Mouse (Mus musculus) lung, adult 2 months (tissue): ENCODE measurements at regions not wholly inside any gene's neighbourhood (a gene's known extent, or its start where the extent isn't known, plus 50 kb on each side); places are given as distances from the start of the nearest gene placed in this dataset.

Source experiments
- DNase-seq: peaks from one replicate; pipeline ENCODE4 v3.0.0; 2022
- H3K4me1 ChIP-seq: fragments of 200-500 bp; 2 replicates; pipeline ENCODE4 v1.6.1; 2011; ENCODE audit warnings: low read length; ENCODE audit not compliant: control insufficient read depth, insufficient read depth
- H3K4me3 ChIP-seq: fragments of 200-500 bp; replicated peaks from 2 replicates; pipeline ENCODE3; 2011; ENCODE audit warnings: low read depth, mild to moderate bottlenecking, control low read depth, low read length; ENCODE audit errors: extremely low read depth
- CTCF ChIP-seq: fragments of 200-500 bp; IDR thresholded peaks from 2 replicates; pipeline ENCODE4 v1.5.1; 2011; ENCODE audit warnings: mild to moderate bottlenecking, low read length, control low read depth; ENCODE audit not compliant: insufficient read depth
- POLR2A ChIP-seq: fragments of 200-500 bp; IDR thresholded peaks from 2 replicates; pipeline ENCODE4 v1.6.1; 2011; ENCODE audit warnings: low read depth, mild to moderate bottlenecking, control low read depth, low read length, borderline replicate concordance; ENCODE audit errors: extremely low read depth
- WGBS: fragments of 180-500 bp; shearing (Covaris S2); methylation state at CpG from one replicate; pipeline ENCODE4 v1.1.7; 2018; 5-methylcytosine and 5-hydroxymethylcytosine counted together

GRCm38 (mm10) chr2:174532671-174533363 lies 59.9 kb upstream of the Prelid3b start:
- Histone ChIP-seq H3K4me1 (no peaks in the 10 kb centered on the region), H3K4me3 (no peak overlapping the region)
- peak; percentile 11 for DNase-seq
- TF ChIP-seq CTCF (peak; percentile 85), POLR2A (no peak)
- WGBS: 38% methylated on average over 12 of the region's 12 CpGs

GRCm38 (mm10) chr2:174540717-174541116 lies 67.8 kb upstream of the Prelid3b start:
- H3K4me1 ChIP-seq: no peaks in the 10 kb centered on the region
- WGBS: 61% methylated on average over 5 of the region's 5 CpGs
- no peak for TF ChIP-seq POLR2A
- no peak for TF ChIP-seq CTCF
- no peak for DNase-seq
- H3K4me3 ChIP-seq: no peak overlapping the region

- H3K4me3 ChIP-seq: no peak overlapping the region
- TF ChIP-seq POLR2A: no peak
- TF ChIP-seq CTCF: peak; percentile 34; the same call in 1 of the 2 replicates
- H3K4me1 ChIP-seq: no peaks in the 10 kb centered on the region
- 90% methylated on average over 3 of the region's 3 CpGs for WGBS
- peak; percentile 18 for DNase-seq
Observed at GRCm38 (mm10) chr2:174547207-174547606, 74.3 kb upstream of the Prelid3b start.

GRCm38 (mm10) chr2:174547701-174548100 lies 74.8 kb upstream of the Prelid3b start:
- Histone ChIP-seq H3K4me1 (no peaks in the 10 kb centered on the region), H3K4me3 (no peak overlapping the region)
- no peak for DNase-seq
- TF ChIP-seq POLR2A (no peak), CTCF (no peak)
- WGBS: 83% methylated on average over 6 of the region's 6 CpGs

GRCm38 (mm10) chr2:174548776-174549175 lies 75.9 kb upstream of the Prelid3b start:
- 79% methylated on average over 4 of the region's 4 CpGs for WGBS
- no peak for DNase-seq
- H3K4me1 ChIP-seq: no peaks in the 10 kb centered on the region
- no peak overlapping the region for H3K4me3 ChIP-seq
- TF ChIP-seq CTCF (no peak), POLR2A (no peak)

- TF ChIP-seq CTCF (no peak), POLR2A (no peak)
- H3K4me3 ChIP-seq: no peak overlapping the region
- H3K4me1 ChIP-seq: no peaks in the 10 kb centered on the region
- 80% methylated on average over 11 of the region's 11 CpGs for WGBS
- no peak for DNase-seq
Observed at GRCm38 (mm10) chr2:174555778-174556177, 82.9 kb upstream of the Prelid3b start.

GRCm38 (mm10) chr2:174561828-174562429 lies 81.4 kb upstream of the Zfp831 start:
- 21% methylated on average over 7 of the region's 7 CpGs for WGBS
- H3K4me1 ChIP-seq: no peaks in the 10 kb centered on the region
- DNase-seq: no peak
- no peak overlapping the region for H3K4me3 ChIP-seq
- TF ChIP-seq POLR2A: no peak
- TF ChIP-seq CTCF: no peak

- no peak for DNase-seq
Observed at GRCm38 (mm10) chr2:174563917-174564316, 79.4 kb upstream of the Zfp831 start.

GRCm38 (mm10) chr2:174564817-174565216 lies 78.5 kb upstream of the Zfp831 start:
- TF ChIP-seq CTCF: no peak
- no peak for TF ChIP-seq POLR2A
- Histone ChIP-seq H3K4me3 (no peak overlapping the region), H3K4me1 (no peaks in the 10 kb centered on the region)
- WGBS: 34% methylated on average over 4 of the region's 5 CpGs
- DNase-seq: no peak

More at GRCm38 (mm10) chr2:174563917-174564316, 79.4 kb upstream of the Zfp831 start:
- 89% methylated on average over 3 of the region's 3 CpGs for WGBS
- Histone ChIP-seq H3K4me3 (no peak overlapping the region), H3K4me1 (no peaks in the 10 kb centered on the region)
- no peak for TF ChIP-seq POLR2A
- no peak for TF ChIP-seq CTCF

GRCm38 (mm10) chr2:174565891-174566290 lies 77.4 kb upstream of the Zfp831 start:
- 64% methylated on average over 7 of the region's 7 CpGs for WGBS

More at GRCm38 (mm10) chr2:174565891-174566290, 77.4 kb upstream of the Zfp831 start:
- no peak for TF ChIP-seq CTCF
- no peak for TF ChIP-seq POLR2A
- H3K4me3 ChIP-seq: no peak overlapping the region
- H3K4me1 ChIP-seq: no peaks in the 10 kb centered on the region
- no peak for DNase-seq
